Mouse (Mus musculus) bone marrow, adult 2 months (tissue): ENCODE measurements around the gene Abcg1.

Experiments used
- CTCF ChIP-seq: fragments of 200-500 bp; IDR thresholded peaks from 2 replicates; pipeline ENCODE4 v1.5.1; 2011; ENCODE audit warnings: low read length, control low read depth; ENCODE audit not compliant: control insufficient read depth, insufficient read depth
- POLR2A ChIP-seq: fragments of 200-500 bp; IDR thresholded peaks from 2 replicates; pipeline ENCODE4 v1.6.1; 2011; ENCODE audit warnings: low read depth, mild to moderate bottlenecking, control low read depth, low read length, borderline replicate concordance; ENCODE audit not compliant: control insufficient read depth

DNA sequence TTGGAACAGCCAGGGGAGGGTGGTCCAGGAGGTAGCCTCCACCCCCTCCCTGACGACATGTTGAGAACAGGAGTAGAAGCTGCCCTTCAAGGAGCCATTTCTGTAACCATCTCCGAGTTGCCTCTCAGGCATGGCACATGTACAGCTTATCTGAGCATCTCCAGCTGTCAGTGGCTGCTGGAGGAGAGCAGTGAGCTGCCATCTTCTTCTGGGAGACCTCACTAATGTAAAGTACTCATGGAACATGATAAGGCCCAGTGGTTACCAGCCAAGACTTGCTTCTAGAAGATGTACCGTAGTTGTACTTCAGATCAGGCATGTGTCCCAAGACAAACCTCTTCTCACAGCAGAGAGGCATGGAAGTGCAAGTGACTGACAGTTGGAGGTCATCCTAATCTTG is 28.0 kb downstream of the Abcg1 start:
- no peak for TF ChIP-seq CTCF
- no peak for TF ChIP-seq POLR2A
